Mouse (Mus musculus): ENCODE measurements around the gene Mixl1. TPM values are rescaled to one million over a fixed set of nuclear protein-coding genes. Genes with fewer than 3 reads are reported as not detected.

Gene Mixl1
- polyA plus RNA-seq (2014; fragmentation: Nextera tagmentation; extraction: Ambion mirVana): not detected in 2 replicates

DNA sequence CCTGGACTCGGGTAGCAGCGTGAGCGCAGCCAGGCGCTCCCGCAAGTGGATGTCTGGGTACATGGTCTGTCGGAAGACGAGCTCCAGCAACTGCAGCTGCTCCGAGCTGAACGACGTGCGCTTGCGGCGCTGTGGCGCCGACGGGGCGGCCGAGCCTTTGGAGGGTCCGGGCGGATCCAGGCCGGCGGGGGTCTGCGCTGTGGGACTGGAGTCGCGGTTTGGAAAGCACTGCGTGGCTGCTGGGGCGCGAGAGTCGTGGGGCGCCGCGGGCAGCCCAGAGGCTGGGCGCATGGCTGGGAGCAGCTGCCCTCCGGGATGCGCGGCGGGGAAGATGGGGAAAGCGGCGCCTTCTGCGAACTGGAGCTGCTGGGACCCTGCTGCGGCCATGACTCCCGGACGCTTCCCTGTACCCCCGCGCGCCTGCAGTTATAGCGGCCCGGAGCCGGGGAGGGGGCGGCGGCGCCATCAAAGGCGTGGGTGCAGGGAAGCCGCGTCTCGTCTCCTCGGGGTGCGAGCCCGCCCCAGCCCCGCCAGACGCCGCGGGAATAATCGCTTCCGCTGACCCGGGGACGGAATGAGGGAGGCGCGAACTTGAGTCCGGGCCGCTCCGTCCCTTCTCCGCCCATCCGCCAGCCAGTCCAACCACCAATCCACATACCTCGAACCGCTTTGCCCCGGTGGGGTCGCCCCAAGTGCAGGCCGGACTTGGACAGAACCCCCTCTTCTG is at the start of gene Mixl1:
Gene Mixl1, minus strand, starts transcription at position 409 of the 727 bp plus-strand sequence.
- Histone ChIP-seq H3K4me2 (ENCODE audit: low read length) (peak within 1 kb of the TSS; percentile 54), H3K4me3 (replicated peaks; ENCODE audit: low read depth, low read length) (peak within 1 kb of the TSS; percentile 33), H3K4me1 (ENCODE audit: control insufficient read depth, insufficient read depth, low read length) (no peaks in the 10 kb centered on the region), H3K27me3 (ENCODE audit: control insufficient read depth, insufficient read depth, low read length) (peaks cover 32% of the 10 kb centered on the region), H3K9ac (replicated peaks; ENCODE audit: low read length) (0 out of 2 replicates have a peak within 1 kb of the TSS, but pooled peaks have one; percentile 20), H3K9me3 (ENCODE audit: control insufficient read depth, low read length) (no peaks in the 10 kb centered on the region), H3K36me3 (ENCODE audit: control insufficient read depth, insufficient read depth, low read length) (no peaks in the 10 kb centered on the region), H3K27ac (replicated peaks; ENCODE audit: low read depth, low read length) (no peak within 1 kb of the TSS)
- under 1% methylated on average over 75 of the region's 79 CpGs for WGBS
- no peak for ATAC-seq (ENCODE audit: low FRiP score, low TSS enrichment)
- peak; percentile 45 for DNase-seq

DNA sequence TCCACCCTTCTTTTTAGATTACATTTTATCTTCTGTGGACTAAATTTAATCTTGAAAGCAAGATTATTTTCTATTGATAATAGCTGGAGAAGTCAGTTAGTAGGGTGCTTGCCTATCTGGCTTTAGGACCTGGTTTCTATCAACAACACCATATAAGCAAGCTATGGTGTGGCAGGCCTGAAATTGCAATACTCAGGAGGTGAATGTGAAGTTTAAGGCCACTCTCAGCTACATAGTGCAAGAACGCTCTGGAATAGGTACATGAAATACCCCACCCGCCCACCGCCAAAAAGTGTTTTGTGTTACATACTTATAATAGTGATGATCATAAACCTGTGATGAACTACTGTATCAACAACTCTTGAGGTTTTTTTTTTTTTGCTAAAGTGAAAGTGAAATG is 32.4 kb upstream of the Mixl1 start:
- WGBS: 96% methylated on average over 3 of the region's 3 CpGs
- Histone ChIP-seq H3K4me2 (ENCODE audit: low read length) (no peak overlapping the region), H3K27ac (replicated peaks; ENCODE audit: low read depth, low read length) (no peak overlapping the region), H3K4me3 (replicated peaks; ENCODE audit: low read depth, low read length) (no peak overlapping the region), H3K9ac (replicated peaks; ENCODE audit: low read length) (no peak overlapping the region), H3K36me3 (ENCODE audit: control insufficient read depth, insufficient read depth, low read length) (peaks cover under 1% of the 10 kb centered on the region; the same call in 1 of the 2 replicates), H3K9me3 (ENCODE audit: control insufficient read depth, low read length) (no peaks in the 10 kb centered on the region), H3K4me1 (ENCODE audit: control insufficient read depth, insufficient read depth, low read length) (peaks cover 21% of the 10 kb centered on the region), H3K27me3 (ENCODE audit: control insufficient read depth, insufficient read depth, low read length) (no peaks in the 10 kb centered on the region)
- DNase-seq (no peak), ATAC-seq (ENCODE audit: low FRiP score, low TSS enrichment) (no peak)

DNA sequence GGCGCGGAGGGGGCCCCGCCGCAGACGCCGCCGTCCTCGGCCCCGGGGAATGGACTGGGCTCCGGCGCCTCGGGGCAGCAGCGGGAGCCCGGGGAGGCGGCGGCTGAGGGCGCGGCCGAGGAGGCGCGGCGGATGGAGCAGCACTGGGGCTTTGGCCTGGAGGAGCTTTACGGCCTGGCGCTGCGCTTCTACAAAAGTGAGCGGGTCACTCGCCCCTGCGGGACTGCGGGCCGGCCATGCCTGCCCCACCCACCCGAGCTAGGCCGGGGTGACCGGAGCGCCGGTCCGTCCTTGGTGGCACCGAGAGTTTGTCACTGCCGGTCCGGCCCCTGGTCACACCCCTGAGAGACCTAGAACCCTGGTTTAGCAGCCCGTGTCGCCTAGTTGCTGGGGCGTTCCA is 29.3 kb upstream of the Mixl1 start:
- ATAC-seq (ENCODE audit: low FRiP score, low TSS enrichment) (no peak), DNase-seq (no peak)
- WGBS: under 1% methylated on average over 42 of the region's 42 CpGs

DNA sequence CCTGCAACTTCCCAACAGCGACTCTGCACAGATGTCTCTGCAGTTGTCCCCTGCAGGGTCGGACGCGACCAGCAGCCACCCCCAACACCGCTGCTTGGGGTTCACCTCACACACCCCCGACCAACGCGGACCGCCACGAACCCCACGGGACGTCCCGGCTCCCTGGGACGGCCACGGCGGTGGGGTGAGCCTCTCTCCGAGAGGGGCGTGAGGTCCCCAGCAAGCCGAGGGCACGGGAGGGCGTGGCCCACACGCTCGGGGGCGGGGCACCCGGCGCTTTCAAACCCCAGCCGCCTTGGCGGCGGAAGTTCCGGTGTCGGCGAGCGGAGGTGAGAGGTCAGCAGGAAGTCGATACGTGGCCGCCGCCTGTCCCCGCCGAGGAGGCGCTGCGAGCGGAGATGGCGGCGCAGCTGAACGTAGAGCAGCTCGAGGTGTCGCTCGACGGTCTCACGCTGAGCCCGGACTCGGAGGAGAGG is 28.9 kb upstream of the Mixl1 start, which contains the start of gene Acbd3:
Gene Acbd3, plus strand, starts transcription at position 340 of the 476 bp plus-strand sequence.
- Histone ChIP-seq H3K9me3 (ENCODE audit: control insufficient read depth, low read length) (no peaks in the 10 kb centered on the region), H3K36me3 (ENCODE audit: control insufficient read depth, insufficient read depth, low read length) (no peaks in the 10 kb centered on the region), H3K27ac (replicated peaks; ENCODE audit: low read depth, low read length) (peak within 1 kb of the TSS; percentile 86), H3K27me3 (ENCODE audit: control insufficient read depth, insufficient read depth, low read length) (no peaks in the 10 kb centered on the region), H3K4me1 (ENCODE audit: control insufficient read depth, insufficient read depth, low read length) (peaks cover 21% of the 10 kb centered on the region), H3K9ac (replicated peaks; ENCODE audit: low read length) (peak within 1 kb of the TSS; percentile 88), H3K4me2 (ENCODE audit: low read length) (peak within 1 kb of the TSS; percentile 82), H3K4me3 (replicated peaks; ENCODE audit: low read depth, low read length) (peak within 1 kb of the TSS; percentile 99)
- ATAC-seq (ENCODE audit: low FRiP score, low TSS enrichment) (peak; percentile 94), DNase-seq (peak; percentile 95)
- under 1% methylated on average over 52 of the region's 52 CpGs for WGBS

More for the DNA sequence above, 29.3 kb upstream of the Mixl1 start:
- H3K4me2 ChIP-seq (ENCODE audit: low read length): peak overlapping the region; percentile 82
- H3K4me1 ChIP-seq (ENCODE audit: control insufficient read depth, insufficient read depth, low read length): peaks cover 21% of the 10 kb centered on the region
- peak overlapping the region; percentile 88 for H3K9ac ChIP-seq (replicated peaks; ENCODE audit: low read length)
- no peaks in the 10 kb centered on the region for H3K36me3 ChIP-seq (ENCODE audit: control insufficient read depth, insufficient read depth, low read length)
- peak overlapping the region; percentile 99 for H3K4me3 ChIP-seq (replicated peaks; ENCODE audit: low read depth, low read length)
- no peaks in the 10 kb centered on the region for H3K9me3 ChIP-seq (ENCODE audit: control insufficient read depth, low read length)
- H3K27ac ChIP-seq (replicated peaks; ENCODE audit: low read depth, low read length): peak overlapping the region; percentile 86
- no peaks in the 10 kb centered on the region for H3K27me3 ChIP-seq (ENCODE audit: control insufficient read depth, insufficient read depth, low read length)

DNA sequence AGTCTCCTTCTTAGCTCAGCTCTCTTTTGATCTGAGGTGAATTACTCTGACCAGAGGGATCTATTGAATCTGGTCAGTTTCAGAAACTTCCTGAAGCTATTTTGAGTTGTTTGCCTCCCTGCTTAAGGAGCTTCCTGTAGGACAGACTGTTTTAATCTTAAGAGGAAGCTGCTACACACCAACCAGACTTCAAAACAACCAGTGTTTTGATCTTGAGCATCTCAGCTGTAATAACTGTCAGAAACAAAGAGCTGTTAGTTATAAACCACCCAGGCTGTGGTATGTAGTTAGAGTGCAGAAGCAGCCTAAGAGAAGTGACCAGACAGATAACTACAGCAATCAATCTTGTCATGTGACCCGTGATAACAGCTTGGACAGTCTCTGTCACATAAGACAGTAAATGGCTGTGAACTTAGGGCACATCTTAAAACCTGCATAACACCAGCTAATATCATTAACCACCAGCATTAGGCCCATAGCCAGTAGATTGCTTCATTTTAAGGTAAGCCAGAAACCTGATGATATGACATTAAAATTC is 26.9 kb upstream of the Mixl1 start:
- Histone ChIP-seq H3K4me3 (replicated peaks; ENCODE audit: low read depth, low read length) (no peak overlapping the region), H3K27ac (replicated peaks; ENCODE audit: low read depth, low read length) (no peak overlapping the region), H3K27me3 (ENCODE audit: control insufficient read depth, insufficient read depth, low read length) (no peaks in the 10 kb centered on the region), H3K4me1 (ENCODE audit: control insufficient read depth, insufficient read depth, low read length) (peaks cover 21% of the 10 kb centered on the region), H3K9me3 (ENCODE audit: control insufficient read depth, low read length) (no peaks in the 10 kb centered on the region), H3K36me3 (ENCODE audit: control insufficient read depth, insufficient read depth, low read length) (no peaks in the 10 kb centered on the region), H3K4me2 (ENCODE audit: low read length) (no peak overlapping the region), H3K9ac (replicated peaks; ENCODE audit: low read length) (no peak overlapping the region)
- WGBS: 76% methylated on average over 1 of the region's 1 CpGs
- ATAC-seq (ENCODE audit: low FRiP score, low TSS enrichment) (no peak), DNase-seq (no peak)

DNA sequence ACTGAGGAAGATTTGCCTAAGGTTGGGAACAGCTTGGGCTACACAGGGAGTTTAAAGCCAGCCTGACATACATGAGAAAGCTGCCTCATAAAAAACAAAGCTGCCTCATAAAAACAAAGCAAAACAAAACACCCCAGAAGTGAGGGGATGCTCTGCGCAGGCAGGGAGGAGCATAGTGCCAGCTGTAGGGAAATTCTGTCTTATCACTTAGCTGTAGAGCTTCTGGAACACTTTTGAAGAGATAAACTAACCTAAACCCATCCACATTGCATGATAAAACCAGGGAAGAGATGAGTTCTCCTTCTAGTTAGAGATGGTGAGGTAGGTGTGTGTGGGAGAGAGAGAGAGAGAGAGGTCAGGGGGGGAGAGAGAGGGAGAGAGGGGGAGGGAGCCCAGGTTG is 25.8 kb upstream of the Mixl1 start:
- 66% methylated on average over 1 of the region's 1 CpGs for WGBS
- H3K36me3 ChIP-seq (ENCODE audit: control insufficient read depth, insufficient read depth, low read length): no peaks in the 10 kb centered on the region
- no peak overlapping the region for H3K9ac ChIP-seq (replicated peaks; ENCODE audit: low read length)
- no peak overlapping the region for H3K4me2 ChIP-seq (ENCODE audit: low read length)
- ATAC-seq (ENCODE audit: low FRiP score, low TSS enrichment): no peak
- no peaks in the 10 kb centered on the region for H3K27me3 ChIP-seq (ENCODE audit: control insufficient read depth, insufficient read depth, low read length)
- H3K9me3 ChIP-seq (ENCODE audit: control insufficient read depth, low read length): no peaks in the 10 kb centered on the region
- H3K4me3 ChIP-seq (replicated peaks; ENCODE audit: low read depth, low read length): no peak overlapping the region
- H3K4me1 ChIP-seq (ENCODE audit: control insufficient read depth, insufficient read depth, low read length): peaks cover 17% of the 10 kb centered on the region
- no peak for DNase-seq
- H3K27ac ChIP-seq (replicated peaks; ENCODE audit: low read depth, low read length): no peak overlapping the region

DNA sequence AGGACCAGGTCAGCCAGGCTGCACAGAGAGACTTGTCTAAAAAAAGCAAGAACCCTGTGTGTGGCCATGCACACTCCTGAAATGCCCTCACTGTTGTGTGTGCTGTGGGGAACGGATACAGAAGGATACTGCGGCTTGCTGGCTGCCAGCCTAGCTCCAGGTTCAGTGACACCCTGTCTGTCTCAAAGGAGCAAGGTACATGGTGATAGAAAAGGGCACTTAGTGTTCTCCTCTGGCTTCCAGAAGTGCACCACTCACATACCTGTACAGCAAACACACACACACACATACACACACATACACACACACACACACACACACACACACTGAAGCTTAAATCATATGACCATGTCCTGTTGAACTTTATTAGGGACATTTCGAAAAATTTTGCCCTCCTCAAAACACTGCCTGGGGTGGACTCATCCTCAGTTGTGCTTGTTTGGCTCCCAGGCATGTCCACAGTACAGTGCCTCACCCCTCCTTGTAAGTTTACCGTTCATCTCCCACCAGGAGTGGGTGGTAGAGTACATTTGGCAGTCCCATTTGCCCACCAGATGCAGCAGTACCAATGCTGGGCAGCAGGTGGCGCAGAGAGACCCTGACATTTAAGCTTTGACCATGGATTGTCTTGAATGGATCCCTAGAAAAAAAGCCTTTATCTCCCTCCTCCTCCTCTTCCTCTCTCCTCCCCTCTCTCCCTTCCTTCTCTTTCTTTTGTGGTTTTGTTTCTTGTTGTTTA is 23.3 kb upstream of the Mixl1 start:
- ATAC-seq (ENCODE audit: low FRiP score, low TSS enrichment) (no peak), DNase-seq (peak; percentile 77)
- H3K9me3 ChIP-seq (ENCODE audit: control insufficient read depth, low read length): no peaks in the 10 kb centered on the region
- H3K4me1 ChIP-seq (ENCODE audit: control insufficient read depth, insufficient read depth, low read length): peaks cover 4% of the 10 kb centered on the region; the same call in 1 of the 2 replicates
- no peak overlapping the region for H3K4me2 ChIP-seq (ENCODE audit: low read length)
- no peak overlapping the region for H3K9ac ChIP-seq (replicated peaks; ENCODE audit: low read length)
- H3K4me3 ChIP-seq (replicated peaks; ENCODE audit: low read depth, low read length): no peak overlapping the region
- no peaks in the 10 kb centered on the region for H3K27me3 ChIP-seq (ENCODE audit: control insufficient read depth, insufficient read depth, low read length)
- 47% methylated on average over 5 of the region's 5 CpGs for WGBS
- no peak overlapping the region for H3K27ac ChIP-seq (replicated peaks; ENCODE audit: low read depth, low read length)
- no peaks in the 10 kb centered on the region for H3K36me3 ChIP-seq (ENCODE audit: control insufficient read depth, insufficient read depth, low read length)

DNA sequence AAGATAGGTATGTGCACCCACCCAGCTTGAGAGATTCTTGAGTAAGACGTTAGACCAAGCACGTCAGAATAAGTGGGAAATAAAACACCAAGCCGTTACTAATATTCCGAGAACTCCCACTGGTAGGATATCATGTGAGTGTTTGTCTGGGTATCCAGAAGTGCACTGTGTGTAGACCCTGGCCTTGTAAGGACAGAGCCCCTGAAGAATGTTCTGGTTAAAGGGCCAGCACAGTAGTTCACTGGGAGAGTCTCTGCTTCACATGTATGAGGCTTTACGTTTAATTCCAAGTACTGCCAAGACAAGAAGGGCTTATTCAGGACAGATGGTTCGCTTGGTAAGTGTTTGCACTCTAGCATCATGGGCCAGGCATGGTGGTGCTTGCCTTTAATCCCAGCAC is 22.6 kb upstream of the Mixl1 start:
- no peaks in the 10 kb centered on the region for H3K4me1 ChIP-seq (ENCODE audit: control insufficient read depth, insufficient read depth, low read length)
- no peaks in the 10 kb centered on the region for H3K36me3 ChIP-seq (ENCODE audit: control insufficient read depth, insufficient read depth, low read length)
- H3K4me3 ChIP-seq (replicated peaks; ENCODE audit: low read depth, low read length): no peak overlapping the region
- ATAC-seq (ENCODE audit: low FRiP score, low TSS enrichment) (no peak), DNase-seq (no peak)
- no peaks in the 10 kb centered on the region for H3K27me3 ChIP-seq (ENCODE audit: control insufficient read depth, insufficient read depth, low read length)
- H3K27ac ChIP-seq (replicated peaks; ENCODE audit: low read depth, low read length): no peak overlapping the region
- H3K9ac ChIP-seq (replicated peaks; ENCODE audit: low read length): no peak overlapping the region
- 88% methylated on average over 6 of the region's 6 CpGs for WGBS
- H3K4me2 ChIP-seq (ENCODE audit: low read length): no peak overlapping the region
- no peaks in the 10 kb centered on the region for H3K9me3 ChIP-seq (ENCODE audit: control insufficient read depth, low read length)

All from midbrain, embryonic 14.5 days (tissue).